Mouse (Mus musculus) MEL (cell line): ENCODE results near the gene Masp1. TPM values are rescaled to one million over a fixed set of nuclear protein-coding genes. Genes with fewer than 3 reads are reported as not detected.

ENCODE experiments used
- DNase-seq: peaks from one replicate; pipeline ENCODE4 v3.0.0; 2011; ENCODE audit warnings: low read depth, low spot score
- H3K27ac ChIP-seq: 2 replicates; pipeline ENCODE4 v1.5.1; 2012; ENCODE audit warnings: low read depth, mild to moderate bottlenecking, control low read depth, low read length, moderate library complexity; ENCODE audit not compliant: control insufficient read depth
- H3K27me3 ChIP-seq, 2 experiments: fragments of 150-350 bp in 1 of 2; sonication (generic) in 1 of 2; 2 replicates each; pipeline ENCODE4 v1.6.1; 2012; ENCODE audit warnings: low read length in 2 of 2, mild to moderate bottlenecking in 2 of 2, improper control_type of control experiment in 1 of 2, moderate library complexity in 1 of 2; ENCODE audit not compliant: insufficient read depth in 2 of 2, control insufficient read depth in 1 of 2
- H3K36me3 ChIP-seq, 2 experiments: 2 replicates each; pipeline ENCODE4 v1.6.1; 2012 to 2014; ENCODE audit warnings: low read length in 2 of 2, improper control_type of control experiment in 1 of 2, inconsistent platforms in 1 of 2, mild to moderate bottlenecking in 1 of 2; ENCODE audit not compliant: insufficient read depth in 2 of 2, control insufficient read depth in 1 of 2
- H3K4me1 ChIP-seq, 2 experiments: fragments of 150-350 bp in 1 of 2; sonication (generic) in 1 of 2; 2 replicates each; pipeline ENCODE4 v1.6.1; 2012; ENCODE audit warnings: low read length in 2 of 2, improper control_type of control experiment in 1 of 2, mild to moderate bottlenecking in 1 of 2; ENCODE audit not compliant: insufficient read depth in 2 of 2, control insufficient read depth in 1 of 2
- H3K4me3 ChIP-seq, 2 experiments: fragments of 150-350 bp in 1 of 2; sonication (generic) in 1 of 2; 2 replicates each; pipeline ENCODE4 v1.5.1; 2012; ENCODE audit warnings: low read depth in 2 of 2, low read length in 2 of 2, mild to moderate bottlenecking in 2 of 2, moderate library complexity in 2 of 2, control low read depth in 1 of 2, improper control_type of control experiment in 1 of 2; ENCODE audit not compliant: control insufficient read depth in 1 of 2, insufficient read depth in 1 of 2
- H3K79me2 ChIP-seq: 2 replicates; pipeline ENCODE4 v1.6.1; 2012; ENCODE audit warnings: mild to moderate bottlenecking, low read length, moderate library complexity; ENCODE audit not compliant: control insufficient read depth, poor library complexity, insufficient read depth
- H3K9ac ChIP-seq: 2 replicates; pipeline ENCODE4 v1.6.1; 2012; ENCODE audit warnings: low read depth, mild to moderate bottlenecking, control low read depth, low read length, moderate library complexity; ENCODE audit not compliant: control insufficient read depth, poor library complexity, severe bottlenecking
- H3K9me3 ChIP-seq: fragments of 150-350 bp; sonication (generic); replicated peaks from 2 replicates; pipeline ENCODE4 v1.6.1; 2012; ENCODE audit warnings: mild to moderate bottlenecking, low read length, improper control_type of control experiment, moderate library complexity; ENCODE audit not compliant: insufficient read depth
- CHD1 ChIP-seq: IDR thresholded peaks from 2 replicates; pipeline ENCODE4 v1.6.1; 2012; ENCODE audit warnings: low read depth, mild to moderate bottlenecking, inconsistent platforms, low read length, improper control_type of control experiment
- CHD2 ChIP-seq: IDR thresholded peaks from 2 replicates; pipeline ENCODE4 v1.6.1; 2011; ENCODE audit warnings: low read length, improper control_type of control experiment
- CTCF ChIP-seq, 3 experiments: IDR thresholded peaks in 2 of 3; conservative IDR thresholded peaks in 1 of 3; 2 replicates each; pipeline ENCODE4 v1.5.1; 2011 to 2012; ENCODE audit warnings: low read length in 3 of 3, low read depth in 2 of 3, mild to moderate bottlenecking in 2 of 3, improper control_type of control experiment in 1 of 3, inconsistent platforms in 1 of 3, mixed read lengths in 1 of 3, moderate library complexity in 1 of 3; ENCODE audit not compliant: control insufficient read depth in 1 of 3, insufficient read depth in 1 of 3, poor library complexity in 1 of 3, severe bottlenecking in 1 of 3
- E2F4 ChIP-seq: IDR thresholded peaks from 2 replicates; pipeline ENCODE4 v1.6.1; 2011; ENCODE audit warnings: low read depth, low read length, improper control_type of control experiment, borderline replicate concordance
- ETS1 ChIP-seq: IDR thresholded peaks from 2 replicates; pipeline ENCODE4 v1.6.1; 2012; ENCODE audit warnings: low read depth, mild to moderate bottlenecking, inconsistent platforms, low read length, improper control_type of control experiment, moderate library complexity
- KAT2A ChIP-seq: conservative IDR thresholded peaks from 2 replicates; pipeline ENCODE4 v1.6.1; 2012; ENCODE audit warnings: low read depth, low read length, improper control_type of control experiment, inconsistent platforms
- MYC ChIP-seq: IDR thresholded peaks from 2 replicates; pipeline ENCODE4 v1.6.1; 2011; ENCODE audit warnings: low read depth, mild to moderate bottlenecking, low read length, improper control_type of control experiment, moderate library complexity
- NELFE ChIP-seq: IDR thresholded peaks from 2 replicates; pipeline ENCODE4 v1.6.1; 2011; ENCODE audit warnings: low read depth, low read length, improper control_type of control experiment
- POLR2A ChIP-seq, 2 experiments: IDR thresholded peaks; 2 replicates each; pipeline ENCODE4 v1.6.1; 2011 to 2012; ENCODE audit warnings: low read length in 2 of 2, mild to moderate bottlenecking in 2 of 2, control low read depth in 1 of 2, improper control_type of control experiment in 1 of 2, low read depth in 1 of 2, moderate library complexity in 1 of 2; ENCODE audit not compliant: control insufficient read depth in 1 of 2, insufficient read depth in 1 of 2, poor library complexity in 1 of 2
- POLR2AphosphoS5 ChIP-seq: IDR thresholded peaks from 2 replicates; pipeline ENCODE4 v1.6.1; 2012; ENCODE audit warnings: low read depth, borderline replicate concordance, mild to moderate bottlenecking, inconsistent platforms, low read length, moderate library complexity, mixed read lengths
- RAD21 ChIP-seq: IDR thresholded peaks from 2 replicates; pipeline ENCODE4 v1.6.1; 2011; ENCODE audit warnings: mild to moderate bottlenecking, low read depth, low read length, improper control_type of control experiment
- SIN3A ChIP-seq: IDR thresholded peaks from 2 replicates; pipeline ENCODE4 v1.6.1; 2012; ENCODE audit warnings: low read length, improper control_type of control experiment, inconsistent platforms
- SMC3 ChIP-seq: IDR thresholded peaks from 2 replicates; pipeline ENCODE4 v1.6.1; 2011; ENCODE audit warnings: low read depth, low read length, improper control_type of control experiment
- TAL1 ChIP-seq: IDR thresholded peaks from 2 replicates; pipeline ENCODE4 v1.6.1; 2012; ENCODE audit warnings: mild to moderate bottlenecking, inconsistent platforms, low read length, moderate library complexity, mixed read lengths
- TBP ChIP-seq: IDR thresholded peaks from 2 replicates; pipeline ENCODE4 v1.8.0; 2011; ENCODE audit warnings: low read depth, low read length, improper control_type of control experiment
- UBTF ChIP-seq: IDR thresholded peaks from 2 replicates; pipeline ENCODE4 v1.6.1; 2012; ENCODE audit warnings: low read depth, mild to moderate bottlenecking, inconsistent platforms, low read length, improper control_type of control experiment, moderate library complexity, borderline replicate concordance; ENCODE audit not compliant: insufficient read depth
- ZKSCAN1 ChIP-seq: IDR thresholded peaks from 2 replicates; pipeline ENCODE4 v1.6.1; 2012; ENCODE audit warnings: low read depth, mild to moderate bottlenecking, inconsistent platforms, low read length, improper control_type of control experiment, moderate library complexity
- ZMIZ1 ChIP-seq: IDR thresholded peaks from 2 replicates; pipeline ENCODE4 v1.6.1; 2012; ENCODE audit warnings: low read depth, mild to moderate bottlenecking, inconsistent platforms, low read length, improper control_type of control experiment, moderate library complexity
- polyA plus RNA-seq, 2 experiments: library from polyadenylated mRNA; stranded (reverse) in 1 of 2; unstranded in 1 of 2; fragments of >175 nt in 1 of 2; fragments of >200 nt in 1 of 2; gene quantifications; 2 replicates each; pipeline versions ENCODE4 v1.2.1 to v1.2.4; 2012; ENCODE audit warnings: low replicate concordance in 2 of 2, low read depth in 1 of 2; ENCODE audit not compliant: insufficient read length in 2 of 2, insufficient read depth in 1 of 2, missing spikeins in 1 of 2
- total RNA-seq: library from RNA; depleted of rRNA; stranded (reverse); fragments of 300-350 nt; gene quantifications from 2 replicates; pipeline ENCODE4 v1.2.3, GENCODE M21; 2012

The Masp1 gene
- total and polyA plus RNA-seq, 3 experiments = not detected

DNA sequence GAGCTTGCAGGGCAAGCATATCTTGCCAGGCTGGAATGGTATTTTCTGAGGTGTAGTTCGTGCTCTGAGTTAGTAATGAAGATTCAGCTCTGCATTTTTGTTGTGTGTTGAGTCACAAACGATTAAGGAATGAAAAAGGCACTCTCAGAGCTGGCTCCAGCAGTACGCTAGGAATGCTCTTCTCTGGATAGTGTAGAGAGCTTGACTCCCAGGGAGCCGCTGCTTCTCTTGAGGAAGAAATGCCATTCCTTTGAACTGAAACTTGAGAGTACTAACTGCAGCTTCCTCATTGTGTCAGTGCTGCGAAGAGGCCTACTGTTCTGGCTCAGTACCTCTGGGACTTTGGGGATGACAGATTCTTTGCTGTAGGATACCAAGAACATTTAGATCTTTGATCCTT lies 96.8 kb downstream of the Masp1 start:
- DNase-seq = no peak
- no peaks in the 10 kb centered on the region for H3K79me2 ChIP-seq
- TF ChIP-seq CTCF (IDR thresholded peaks at IDR 0.05 in 2 of 3, conservative IDR thresholded peaks at IDR 0.05 in 1 of 3; ENCODE audit: control insufficient read depth in 1 of 3, insufficient read depth in 1 of 3, low read depth in 2 of 3, low read length in 3 of 3, poor library complexity in 1 of 3, severe bottlenecking in 1 of 3) = no peak
- no peak for TF ChIP-seq CHD2
- no peak for TF ChIP-seq POLR2AphosphoS5
- no peak for TF ChIP-seq NELFE
- TF ChIP-seq CHD1 = no peak
- TF ChIP-seq MYC = no peak
- TF ChIP-seq ETS1 = no peak
- no peak for TF ChIP-seq UBTF

DNA sequence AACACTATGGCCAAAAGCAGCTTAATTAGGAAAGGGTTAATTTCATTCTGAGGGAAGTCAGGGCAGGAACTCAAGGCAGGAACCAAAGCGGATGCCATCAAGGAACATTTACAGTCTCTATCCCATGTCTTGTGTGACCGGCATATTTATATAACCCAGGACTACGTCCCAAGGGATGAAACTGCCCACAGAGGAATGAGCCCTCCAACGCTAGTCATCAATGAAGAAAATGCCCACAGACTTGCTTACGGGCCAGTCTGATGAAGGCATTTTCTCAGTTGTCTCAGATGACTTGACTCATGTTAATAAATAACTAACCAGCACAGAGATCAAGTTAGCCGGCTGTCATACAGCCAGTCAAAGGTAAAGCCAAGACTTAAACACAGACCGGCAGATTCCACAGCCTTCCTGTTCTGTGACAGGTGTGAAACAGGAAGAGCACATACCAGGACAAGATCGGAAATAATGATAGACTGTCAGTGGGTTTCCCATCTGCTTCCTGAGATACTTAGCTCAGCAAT lies 101.0 kb downstream of the Masp1 start:
- Histone ChIP-seq H3K4me3 (no peak overlapping the region), H3K4me1 (no peaks in the 10 kb centered on the region), H3K79me2 (no peaks in the 10 kb centered on the region), H3K36me3 (no peaks in the 10 kb centered on the region), H3K9me3 (no peaks in the 10 kb centered on the region)
- DNase-seq = no peak
- TF ChIP-seq ZMIZ1 = no peak
- TF ChIP-seq E2F4 = no peak
- TF ChIP-seq SMC3 = no peak
- TF ChIP-seq TAL1 = no peak
- TF ChIP-seq, all 39 proteins: peak for 0
- Histone ChIP-seq H3K9ac (no peak overlapping the region), H3K27me3 (no peaks in the 10 kb centered on the region), H3K27ac (no peak overlapping the region)

More for the DNA sequence above, 96.8 kb downstream of the Masp1 start:
- H3K4me3 ChIP-seq = no peak overlapping the region
- H3K9ac ChIP-seq = no peak overlapping the region
- H3K4me1 ChIP-seq = no peaks in the 10 kb centered on the region
- no peaks in the 10 kb centered on the region for H3K27me3 ChIP-seq
- no peaks in the 10 kb centered on the region for H3K9me3 ChIP-seq
- no peaks in the 10 kb centered on the region for H3K36me3 ChIP-seq
- H3K27ac ChIP-seq = no peak overlapping the region

GRCm38 (mm10) chr16:23417456-23418240 lies 103.0 kb downstream of the Masp1 start:
- Histone ChIP-seq H3K4me1 (no peaks in the 10 kb centered on the region), H3K27ac (no peak overlapping the region), H3K9ac (no peak overlapping the region), H3K79me2 (no peaks in the 10 kb centered on the region), H3K27me3 (no peaks in the 10 kb centered on the region), H3K36me3 (no peaks in the 10 kb centered on the region), H3K4me3 (no peak overlapping the region), H3K9me3 (no peaks in the 10 kb centered on the region)
- no peak for DNase-seq
- TF ChIP-seq KAT2A (no peak), POLR2AphosphoS5 (no peak), RAD21 (no peak), POLR2A (IDR thresholded peaks at IDR 0.05; ENCODE audit: control insufficient read depth in 1 of 2, insufficient read depth in 1 of 2, low read depth in 1 of 2, low read length in 2 of 2, poor library complexity in 1 of 2) (no peak), TBP (no peak), SIN3A (no peak), SMC3 (no peak), ZKSCAN1 (no peak), CHD2 (no peak), UBTF (no peak)
